Mouse (Mus musculus) cerebellum, postnatal 10 days (tissue): ENCODE results near the gene Vldlr.

Experiments used
- DNase-seq, 2 experiments: peaks; one replicate each; pipeline ENCODE4 v3.0.0; 2021; ENCODE audit warnings: mixed read lengths in 2 of 2

The Vldlr gene

GRCm38 (mm10) chr19:27239913-27240312 is 23.6 kb downstream of the Vldlr start:
- DNase-seq, result no peak

GRCm38 (mm10) chr19:27243527-27243926 is 27.2 kb downstream of the Vldlr start:
- peak; percentile 16 to 22 for DNase-seq

- DNase-seq, result no peak
These were observed 38.5 kb downstream of the Vldlr start for GRCm38 (mm10) chr19:27254756-27255155.

- DNase-seq, result no peak
These were observed 39.4 kb downstream of the Vldlr start for GRCm38 (mm10) chr19:27255678-27256077.

GRCm38 (mm10) chr19:27260102-27260501 is 43.8 kb downstream of the Vldlr start:
- no peak for DNase-seq

GRCm38 (mm10) chr19:27260621-27261278 is 44.5 kb downstream of the Vldlr start:
- no peak for DNase-seq

- DNase-seq, result no peak
These were observed 45.9 kb downstream of the Vldlr start for GRCm38 (mm10) chr19:27262141-27262540.

GRCm38 (mm10) chr19:27273385-27273784 is 57.1 kb downstream of the Vldlr start:
- DNase-seq, result no peak

- no peak for DNase-seq
These were observed 58.1 kb downstream of the Vldlr start for GRCm38 (mm10) chr19:27274382-27274781.

- no peak for DNase-seq
These were observed 62.9 kb downstream of the Vldlr start for GRCm38 (mm10) chr19:27279174-27279573.
